Mouse (Mus musculus): ENCODE measurements around the gene Pnck. TPM values are rescaled to one million over a fixed set of nuclear protein-coding genes. Genes with fewer than 3 reads are reported as not detected.

Gene Pnck
- polyA plus RNA-seq, 1 experiment, result 5.1 TPM

DNA sequence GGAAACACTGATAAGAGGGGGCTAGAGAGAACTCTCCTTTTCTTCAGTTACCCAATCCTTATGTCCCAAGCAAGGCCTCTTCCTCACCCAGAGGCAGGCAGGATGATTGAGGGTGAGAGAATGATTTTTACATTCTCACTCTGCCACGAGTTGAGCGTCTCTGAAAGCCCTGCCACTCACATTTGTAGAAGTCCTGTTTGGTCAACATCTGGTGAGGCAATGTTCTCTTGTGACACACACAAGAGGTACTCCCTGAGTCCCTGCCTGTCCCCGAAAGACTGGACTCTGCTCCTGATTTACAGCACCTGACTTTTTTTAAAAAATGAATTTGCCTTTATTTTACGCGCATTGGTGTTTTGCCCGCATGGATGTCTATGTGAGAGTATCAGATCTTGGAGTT is 6.5 kb downstream of the Pnck start:
- Histone ChIP-seq H3K27me3 (ENCODE audit: control insufficient read depth, insufficient read depth, low read length, poor library complexity, severe bottlenecking) (no peaks in the 10 kb centered on the region), H3K9ac (ENCODE audit: low read depth, poor library complexity, severe bottlenecking) (no peak overlapping the region), H3K27ac (ENCODE audit: insufficient read depth, low read length) (no peak overlapping the region), H3K4me1 (ENCODE audit: control insufficient read depth, insufficient read depth, low read length) (no peaks in the 10 kb centered on the region), H3K9me3 (replicated peaks; ENCODE audit: control insufficient read depth, insufficient read depth, low read length, poor library complexity, severe bottlenecking) (no peaks in the 10 kb centered on the region), H3K4me3 (ENCODE audit: low read depth, low read length) (no peak overlapping the region), H3K36me3 (ENCODE audit: control insufficient read depth, insufficient read depth, low read length, poor library complexity, severe bottlenecking) (no peaks in the 10 kb centered on the region)
- TF ChIP-seq EP300 (IDR thresholded peaks at IDR 0.05; ENCODE audit: insufficient read depth, low read depth, low read length) (no peak), POLR2A (IDR thresholded peaks at IDR 0.05; ENCODE audit: insufficient read depth, low read length) (no peak), CTCF (IDR thresholded peaks at IDR 0.05; ENCODE audit: low read depth, low read length) (no peak)

DNA sequence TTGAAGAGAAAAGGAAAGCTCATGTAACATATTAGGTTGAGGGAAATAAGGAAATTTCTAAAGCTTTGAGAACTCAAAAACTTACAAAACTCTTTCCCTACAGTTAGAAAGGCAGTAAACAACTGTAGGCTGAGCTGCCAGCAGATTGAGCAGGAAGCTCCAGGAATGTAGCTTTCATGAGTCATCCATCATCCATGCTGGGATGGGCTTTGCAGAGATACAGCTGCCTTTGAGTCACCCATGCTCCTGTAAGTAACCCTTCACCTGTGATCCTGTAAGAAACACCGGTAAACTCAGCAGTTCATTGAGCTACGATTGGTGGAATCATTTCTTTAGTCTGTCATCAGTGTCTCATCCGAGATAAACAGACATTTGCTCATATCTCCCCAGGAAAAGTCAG is 9.0 kb downstream of the Pnck start:
- TF ChIP-seq EP300 (IDR thresholded peaks at IDR 0.05; ENCODE audit: insufficient read depth, low read depth, low read length) (no peak), POLR2A (IDR thresholded peaks at IDR 0.05; ENCODE audit: insufficient read depth, low read length) (no peak), CTCF (IDR thresholded peaks at IDR 0.05; ENCODE audit: low read depth, low read length) (no peak)
- Histone ChIP-seq H3K4me1 (ENCODE audit: control insufficient read depth, insufficient read depth, low read length) (no peaks in the 10 kb centered on the region), H3K27ac (ENCODE audit: insufficient read depth, low read length) (no peak overlapping the region), H3K4me3 (ENCODE audit: low read depth, low read length) (no peak overlapping the region), H3K27me3 (ENCODE audit: control insufficient read depth, insufficient read depth, low read length, poor library complexity, severe bottlenecking) (no peaks in the 10 kb centered on the region), H3K9ac (ENCODE audit: low read depth, poor library complexity, severe bottlenecking) (no peak overlapping the region), H3K9me3 (replicated peaks; ENCODE audit: control insufficient read depth, insufficient read depth, low read length, poor library complexity, severe bottlenecking) (no peaks in the 10 kb centered on the region), H3K36me3 (ENCODE audit: control insufficient read depth, insufficient read depth, low read length, poor library complexity, severe bottlenecking) (no peaks in the 10 kb centered on the region)

DNA sequence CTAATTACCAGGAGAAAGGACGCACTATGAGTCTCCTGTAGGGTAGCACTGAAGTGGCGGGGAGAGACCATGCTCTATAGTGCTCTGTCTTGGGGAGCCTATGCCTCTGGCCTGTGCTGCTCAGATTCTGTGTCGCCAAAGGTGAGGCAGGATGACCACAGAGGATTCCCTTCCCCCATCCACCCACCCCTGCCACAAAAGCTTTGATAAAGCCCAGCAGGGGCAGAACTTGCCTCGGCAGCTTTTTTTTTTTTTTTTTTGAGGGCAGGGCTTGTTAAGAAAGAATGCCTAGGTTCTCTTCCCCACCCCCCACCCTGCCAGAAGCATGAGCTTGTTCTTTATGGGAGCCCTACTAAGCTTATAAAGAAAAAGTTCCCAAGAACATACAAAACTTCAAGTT is 14.8 kb downstream of the Pnck start:
- Histone ChIP-seq H3K27ac (ENCODE audit: insufficient read depth, low read length) (no peak overlapping the region), H3K27me3 (ENCODE audit: control insufficient read depth, insufficient read depth, low read length, poor library complexity, severe bottlenecking) (no peaks in the 10 kb centered on the region), H3K9me3 (replicated peaks; ENCODE audit: control insufficient read depth, insufficient read depth, low read length, poor library complexity, severe bottlenecking) (no peaks in the 10 kb centered on the region), H3K4me3 (ENCODE audit: low read depth, low read length) (no peak overlapping the region), H3K4me1 (ENCODE audit: control insufficient read depth, insufficient read depth, low read length) (no peaks in the 10 kb centered on the region), H3K36me3 (ENCODE audit: control insufficient read depth, insufficient read depth, low read length, poor library complexity, severe bottlenecking) (peaks cover 6% of the 10 kb centered on the region; the same call in 1 of the 2 replicates), H3K9ac (ENCODE audit: low read depth, poor library complexity, severe bottlenecking) (no peak overlapping the region)
- TF ChIP-seq POLR2A (IDR thresholded peaks at IDR 0.05; ENCODE audit: insufficient read depth, low read length) (no peak), EP300 (IDR thresholded peaks at IDR 0.05; ENCODE audit: insufficient read depth, low read depth, low read length) (no peak), CTCF (IDR thresholded peaks at IDR 0.05; ENCODE audit: low read depth, low read length) (no peak)

DNA sequence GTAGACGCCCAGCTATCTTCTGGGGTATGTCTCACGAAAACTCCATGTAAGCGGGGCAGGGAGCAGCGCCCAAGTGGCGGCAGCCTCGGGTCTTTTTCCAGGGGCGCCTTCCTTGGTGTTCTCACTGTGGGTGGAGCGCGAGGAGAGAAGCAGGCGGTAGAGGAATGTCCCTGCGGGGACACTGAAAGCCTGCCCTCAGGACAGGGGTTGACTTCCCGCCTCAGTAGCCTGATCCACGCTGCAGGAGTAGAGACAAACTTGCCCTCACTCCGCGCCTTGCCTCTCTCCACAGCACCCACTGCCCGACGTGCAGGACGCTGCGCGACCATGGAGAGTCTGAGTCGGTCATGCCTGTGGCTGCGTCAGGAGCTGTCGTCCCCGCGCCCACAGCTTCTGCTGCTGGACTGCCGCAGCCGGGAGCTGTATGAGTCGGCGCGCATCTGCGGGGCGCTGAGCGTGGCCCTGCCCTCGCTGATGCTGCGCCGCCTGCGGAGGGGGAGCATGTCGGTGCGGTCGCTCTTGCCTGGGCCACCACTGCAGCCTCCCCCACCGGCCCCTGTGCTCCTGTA is 19.9 kb downstream of the Pnck start:
- no peak overlapping the region for H3K27ac ChIP-seq (ENCODE audit: insufficient read depth, low read length)
- peak overlapping the region; percentile 97 for H3K4me3 ChIP-seq (ENCODE audit: low read depth, low read length)
- H3K4me1 ChIP-seq (ENCODE audit: control insufficient read depth, insufficient read depth, low read length), result no peaks in the 10 kb centered on the region
- H3K9me3 ChIP-seq (replicated peaks; ENCODE audit: control insufficient read depth, insufficient read depth, low read length, poor library complexity, severe bottlenecking), result no peaks in the 10 kb centered on the region
- no peak for TF ChIP-seq CTCF (IDR thresholded peaks at IDR 0.05; ENCODE audit: low read depth, low read length)
- TF ChIP-seq POLR2A (IDR thresholded peaks at IDR 0.05; ENCODE audit: insufficient read depth, low read length), result no peak
- TF ChIP-seq EP300 (IDR thresholded peaks at IDR 0.05; ENCODE audit: insufficient read depth, low read depth, low read length), result no peak
- peak overlapping the region; percentile 79 for H3K9ac ChIP-seq (ENCODE audit: low read depth, poor library complexity, severe bottlenecking)
- H3K36me3 ChIP-seq (ENCODE audit: control insufficient read depth, insufficient read depth, low read length, poor library complexity, severe bottlenecking), result peaks cover 6% of the 10 kb centered on the region; the same call in 1 of the 2 replicates
- no peaks in the 10 kb centered on the region for H3K27me3 ChIP-seq (ENCODE audit: control insufficient read depth, insufficient read depth, low read length, poor library complexity, severe bottlenecking)

DNA sequence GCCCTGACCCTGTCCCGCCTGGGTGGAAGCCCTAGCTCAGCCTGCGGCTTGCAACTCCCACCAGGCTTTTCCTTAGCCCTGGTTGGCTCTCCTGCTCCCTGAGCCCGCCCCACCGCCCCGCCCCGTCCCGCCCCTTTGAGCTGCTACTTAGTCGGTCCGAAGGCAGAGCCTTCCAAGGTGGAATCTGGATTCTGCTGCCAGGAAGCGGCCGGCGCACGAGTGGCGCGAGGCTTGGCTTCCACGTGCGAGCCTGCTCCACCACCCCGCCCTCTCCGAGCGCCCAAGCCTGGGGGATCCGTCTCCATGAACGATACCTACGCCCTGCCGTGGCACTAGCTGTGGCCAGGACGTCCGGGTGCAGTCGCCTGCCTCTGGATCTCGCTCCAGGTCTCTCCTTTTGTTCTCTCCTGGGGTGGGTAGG is 20.7 kb downstream of the Pnck start, which contains the start of gene Dusp9:
Gene Dusp9 (plus strand): TSS at position 165 of the 421 bp plus-strand sequence.
- H3K4me3 ChIP-seq (ENCODE audit: low read depth, low read length), result peak within 1 kb of the TSS; percentile 97
- no peaks in the 10 kb centered on the region for H3K9me3 ChIP-seq (replicated peaks; ENCODE audit: control insufficient read depth, insufficient read depth, low read length, poor library complexity, severe bottlenecking)
- no peak within 1 kb of the TSS for H3K27ac ChIP-seq (ENCODE audit: insufficient read depth, low read length)
- H3K36me3 ChIP-seq (ENCODE audit: control insufficient read depth, insufficient read depth, low read length, poor library complexity, severe bottlenecking), result peaks cover 6% of the 10 kb centered on the region; the same call in 1 of the 2 replicates
- H3K9ac ChIP-seq (ENCODE audit: low read depth, poor library complexity, severe bottlenecking), result peak within 1 kb of the TSS; percentile 79
- no peaks in the 10 kb centered on the region for H3K4me1 ChIP-seq (ENCODE audit: control insufficient read depth, insufficient read depth, low read length)
- TF ChIP-seq POLR2A (IDR thresholded peaks at IDR 0.05; ENCODE audit: insufficient read depth, low read length), result no peak
- no peak for TF ChIP-seq CTCF (IDR thresholded peaks at IDR 0.05; ENCODE audit: low read depth, low read length)
- TF ChIP-seq EP300 (IDR thresholded peaks at IDR 0.05; ENCODE audit: insufficient read depth, low read depth, low read length), result no peak
- no peaks in the 10 kb centered on the region for H3K27me3 ChIP-seq (ENCODE audit: control insufficient read depth, insufficient read depth, low read length, poor library complexity, severe bottlenecking)

DNA sequence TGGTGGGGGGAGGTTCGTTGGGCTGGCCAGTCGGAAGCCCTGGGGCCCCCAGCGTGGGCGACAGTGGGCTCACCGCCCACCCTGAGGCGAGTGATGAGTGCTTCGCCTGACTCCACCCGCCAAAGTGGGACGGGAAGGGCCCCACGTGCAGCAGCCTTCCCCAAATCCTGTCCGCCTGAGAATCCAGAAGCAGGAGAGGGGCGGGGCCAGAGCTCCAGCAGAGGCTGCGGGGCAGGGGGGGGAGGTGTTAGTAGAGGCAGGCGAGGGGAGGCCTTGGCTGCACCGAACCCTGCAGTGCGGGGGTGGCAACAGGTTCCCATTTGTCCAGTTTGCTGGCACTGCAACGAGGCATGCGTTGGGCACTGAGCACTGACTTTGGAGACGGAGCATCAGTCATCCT is 22.5 kb downstream of the Pnck start:
- no peak for TF ChIP-seq POLR2A (IDR thresholded peaks at IDR 0.05; ENCODE audit: insufficient read depth, low read length)
- no peak for TF ChIP-seq EP300 (IDR thresholded peaks at IDR 0.05; ENCODE audit: insufficient read depth, low read depth, low read length)
- no peak for TF ChIP-seq CTCF (IDR thresholded peaks at IDR 0.05; ENCODE audit: low read depth, low read length)
- H3K9ac ChIP-seq (ENCODE audit: low read depth, poor library complexity, severe bottlenecking), result no peak overlapping the region
- no peak overlapping the region for H3K27ac ChIP-seq (ENCODE audit: insufficient read depth, low read length)

More for the DNA sequence above, 22.5 kb downstream of the Pnck start:
- Histone ChIP-seq H3K27me3 (ENCODE audit: control insufficient read depth, insufficient read depth, low read length, poor library complexity, severe bottlenecking) (no peaks in the 10 kb centered on the region), H3K36me3 (ENCODE audit: control insufficient read depth, insufficient read depth, low read length, poor library complexity, severe bottlenecking) (peaks cover 6% of the 10 kb centered on the region; the same call in 1 of the 2 replicates), H3K4me3 (ENCODE audit: low read depth, low read length) (peak overlapping the region; percentile 21), H3K4me1 (ENCODE audit: control insufficient read depth, insufficient read depth, low read length) (no peaks in the 10 kb centered on the region), H3K9me3 (replicated peaks; ENCODE audit: control insufficient read depth, insufficient read depth, low read length, poor library complexity, severe bottlenecking) (no peaks in the 10 kb centered on the region)
